Mouse (Mus musculus) liver, embryonic 14.5 days (tissue): Measurements from ENCODE around the gene Pstk.
"Not testable (repeated sequence)": the region's sequence is repeated elsewhere in the genome, so short reads cannot be mapped to it uniquely, and the experiment has no call there.

ENCODE experiments used
- CTCF ChIP-seq: IDR thresholded peaks from 2 replicates; pipeline ENCODE4 v1.5.1; 2016; ENCODE audit warnings: antibody characterized with exemption, low read depth, control low read depth
- EP300 ChIP-seq: IDR thresholded peaks from 2 replicates; pipeline ENCODE4 v1.6.1; 2016; ENCODE audit warnings: antibody characterized with exemption, low read depth

GRCm38 (mm10) chr7:131416742-131417141 lies 45.8 kb downstream of the Pstk start:
- TF ChIP-seq CTCF, EP300: not testable (repeated sequence)
